Mouse (Mus musculus) mouse trophoblast stem cell (cell line): ENCODE measurements at regions not wholly inside any gene's neighbourhood (a gene's known extent, or its start where the extent isn't known, plus 50 kb on each side); places are given as distances from the start of the nearest gene placed in this dataset.

Source experiments
- in situ Hi-C, 2 experiments: fragments of 300-500 bp; cut with MseI, MboI; formaldehyde crosslinking; loops; 2 replicates in 1 of 2; 3 replicates in 1 of 2; pipeline ENCODE4 v1.15.1; 2025

GRCm38 (mm10) chr7:113113266-113113893 lies 93.9 kb upstream of the Arntl start:
- in situ Hi-C loops: no loop called here

GRCm38 (mm10) chr7:113117599-113117998 lies 89.7 kb upstream of the Arntl start:
- in situ Hi-C loops: no loop called here

DNA sequence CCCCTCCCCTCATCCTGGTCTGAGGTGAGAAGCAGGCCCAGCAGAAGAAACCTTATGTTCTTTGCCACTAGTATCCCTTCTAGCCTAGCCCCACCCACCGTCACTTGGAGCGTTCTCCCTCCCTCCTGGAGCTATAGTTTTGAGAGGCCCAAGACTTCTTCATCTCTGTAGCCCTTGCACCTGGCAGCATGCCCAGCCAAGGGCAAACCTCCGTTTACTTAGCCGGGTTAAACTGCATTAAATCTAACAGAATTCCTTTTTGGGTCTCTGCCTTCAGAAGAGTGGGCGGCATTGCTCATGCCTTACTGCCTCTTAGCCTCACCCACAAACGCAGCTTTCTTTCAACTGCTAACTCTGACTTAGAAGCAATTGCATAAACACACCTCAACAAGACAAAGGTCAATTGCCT lies 85.3 kb upstream of the Arntl start:
- in situ Hi-C loops: no loop called here

DNA sequence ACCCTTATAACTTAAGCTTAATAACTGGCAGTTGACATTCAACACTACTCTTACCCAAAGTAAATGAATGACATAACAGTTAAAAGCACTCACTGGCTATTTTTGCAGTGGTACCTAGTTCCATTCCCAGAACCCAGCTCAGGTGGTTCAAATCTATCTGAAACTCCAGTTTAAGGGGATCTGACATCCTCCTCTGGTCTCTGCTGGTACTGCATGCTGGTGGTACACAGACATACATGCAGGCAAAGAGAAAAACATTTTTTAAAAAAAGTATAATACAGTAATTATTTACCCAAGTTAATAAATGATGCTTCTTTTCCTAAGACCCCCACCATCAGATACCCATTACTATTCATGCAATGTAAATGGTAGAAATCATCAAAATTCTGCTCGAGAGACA lies 81.3 kb upstream of the Arntl start:
- in situ Hi-C loops: loop anchor here in 1 of 2 experiments (5.0 kb wide), 1 partner anchor 204 kb away; no protein-coding TSS in a partner anchor

- in situ Hi-C loops: loop anchor here in 1 of 2 experiments (5.0 kb wide), 1 partner anchor 213 kb away; no protein-coding TSS in a partner anchor
Observed at GRCm38 (mm10) chr7:113130552-113130951, 76.7 kb upstream of the Arntl start.

DNA sequence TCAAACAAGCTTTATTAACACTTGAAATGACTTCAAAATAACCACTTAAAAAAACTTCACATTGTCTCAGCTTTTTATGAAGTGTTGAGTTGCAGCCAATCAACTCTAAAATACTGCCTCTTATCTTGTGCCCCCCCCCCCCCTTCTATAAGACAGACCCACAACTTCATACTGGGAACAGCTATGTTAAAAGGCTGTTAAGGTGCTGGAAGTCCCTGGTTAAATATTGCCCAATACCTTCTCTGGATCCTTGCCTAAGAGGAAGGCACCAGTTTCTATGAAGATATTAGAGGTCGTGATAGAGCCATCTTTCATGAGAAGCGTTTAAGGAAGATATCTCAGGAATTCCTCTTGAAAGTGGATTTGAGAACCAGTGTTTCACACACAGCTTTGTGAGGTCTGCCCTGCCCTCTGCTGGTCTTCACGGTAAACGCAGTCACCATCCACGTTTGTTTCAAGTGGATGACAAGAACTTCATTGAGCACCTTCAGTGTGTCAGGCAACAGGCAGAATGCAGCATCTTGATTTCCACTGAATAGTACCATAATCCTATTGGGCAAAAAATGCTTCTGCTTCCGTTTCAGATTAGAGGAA lies 75.2 kb upstream of the Arntl start:
- in situ Hi-C loops: loop anchor here in 1 of 2 experiments (5.0 kb wide), 1 partner anchor 215 kb away; no protein-coding TSS in a partner anchor

- in situ Hi-C loops: loop anchor here in 1 of 2 experiments (5.0 kb wide), 1 partner anchor 217 kb away; no protein-coding TSS in a partner anchor
Observed at GRCm38 (mm10) chr7:113133891-113134290, 73.4 kb upstream of the Arntl start.

DNA sequence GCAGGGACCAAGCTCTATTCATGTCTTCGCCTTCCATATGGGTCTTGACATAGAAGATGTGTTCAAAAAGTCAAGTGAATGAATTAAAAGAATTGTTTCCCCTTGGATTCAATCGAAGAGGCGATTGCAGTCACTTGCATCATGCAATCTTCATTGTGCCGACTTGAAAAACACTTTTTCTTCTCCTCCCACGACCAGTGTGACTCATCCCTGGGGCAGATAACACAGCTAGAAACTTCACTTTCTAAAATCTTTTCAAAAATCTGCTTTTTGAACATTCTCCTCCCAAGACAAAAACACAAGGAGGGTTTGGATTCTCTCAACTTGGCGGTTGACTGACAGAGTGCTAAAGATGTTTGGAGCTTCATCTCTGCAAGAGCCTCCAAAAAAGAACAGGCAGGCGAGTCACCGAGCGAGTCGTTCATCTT lies 67.2 kb upstream of the Arntl start:
- in situ Hi-C loops: loop anchor here (5.0 kb wide), 1 partner anchor 112 kb away; no protein-coding TSS in a partner anchor

DNA sequence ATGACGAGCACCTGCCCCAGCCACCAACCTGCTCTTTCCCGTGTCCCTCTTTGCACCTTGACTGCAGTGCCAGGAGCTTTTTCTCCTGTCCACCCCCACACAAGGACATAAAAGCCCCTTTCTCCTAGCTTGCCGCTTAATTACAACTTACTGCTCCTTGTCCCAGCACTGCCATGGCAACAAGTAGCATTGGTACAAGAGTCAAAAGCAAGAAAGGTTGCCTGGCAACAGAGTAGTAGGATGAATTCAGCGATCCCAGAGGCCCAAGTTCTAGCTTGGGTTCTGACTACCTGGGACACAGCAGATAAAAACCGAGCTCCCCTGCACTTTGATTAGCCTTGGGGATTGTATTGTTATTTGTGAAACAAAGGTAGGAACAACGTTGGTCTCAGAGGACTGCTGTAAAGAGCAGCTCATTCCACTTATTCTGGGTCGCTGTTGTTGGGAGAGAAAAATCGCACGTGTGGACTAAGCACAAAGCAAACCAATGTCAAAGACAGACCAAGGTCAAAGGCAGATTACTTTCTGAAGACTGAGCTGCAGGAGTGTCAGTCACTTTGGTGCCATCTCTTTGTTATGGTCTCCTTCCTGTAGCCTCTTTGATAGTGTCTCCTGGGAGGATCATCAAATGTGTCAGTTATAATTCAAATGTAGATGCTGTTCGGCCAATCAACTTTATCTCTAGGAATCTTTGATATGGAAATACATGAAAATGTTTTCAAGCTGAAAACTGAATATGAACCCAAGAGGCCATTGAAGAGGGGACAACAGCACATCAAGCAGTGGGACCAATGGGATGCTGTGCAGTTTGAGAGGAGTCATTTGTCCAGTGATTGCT lies 65.2 kb upstream of the Arntl start:
- in situ Hi-C loops: loop anchor here (5.0 kb wide), 1 partner anchor 110 kb away; no protein-coding TSS in a partner anchor

- in situ Hi-C loops: loop anchor here (5.0 kb wide), 1 partner anchor 109 kb away; no protein-coding TSS in a partner anchor
Observed at GRCm38 (mm10) chr7:113143552-113143951, 63.7 kb upstream of the Arntl start.

DNA sequence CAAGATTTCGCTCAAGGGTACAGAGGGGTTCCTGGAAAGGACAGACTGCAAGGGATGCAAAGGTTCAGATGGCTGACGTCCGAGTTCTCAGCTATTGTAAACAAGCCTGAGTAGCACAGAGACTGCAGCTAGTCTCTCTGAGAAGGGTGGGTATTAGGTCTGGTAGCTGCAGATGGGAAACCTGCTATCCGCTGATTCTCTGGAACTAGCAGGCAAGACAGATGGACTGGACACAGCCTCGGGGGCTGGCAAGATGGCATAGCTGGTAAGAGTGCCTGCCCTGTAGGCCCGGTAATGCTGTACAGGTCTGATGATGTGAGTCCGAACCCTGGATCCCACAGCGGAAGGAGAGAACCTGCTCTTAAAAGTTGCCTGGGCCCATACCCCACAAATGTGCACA lies 62.2 kb upstream of the Arntl start:
- in situ Hi-C loops: no loop called here

DNA sequence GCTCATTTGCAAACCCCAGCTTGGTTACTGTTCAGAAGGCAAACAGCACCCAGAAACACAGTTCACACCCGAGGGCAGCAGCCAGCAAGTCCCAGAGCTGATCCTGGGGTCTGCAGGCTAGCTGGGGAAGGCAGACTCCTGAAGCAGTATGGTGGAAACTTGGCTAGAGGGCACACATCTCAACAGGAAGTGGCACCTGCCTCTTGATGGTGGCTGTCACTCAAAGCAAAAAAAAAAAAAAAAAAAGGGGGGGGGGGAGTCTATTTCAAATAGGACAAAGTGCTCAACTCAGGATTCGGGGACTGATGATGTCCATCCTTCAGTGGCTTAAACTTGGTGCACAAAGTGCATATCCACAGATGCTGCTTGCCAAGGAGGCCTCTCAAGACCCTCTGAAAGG lies 61.2 kb upstream of the Arntl start:
- in situ Hi-C loops: no loop called here

GRCm38 (mm10) chr7:113146526-113146925 lies 60.7 kb upstream of the Arntl start:
- in situ Hi-C loops: no loop called here

DNA sequence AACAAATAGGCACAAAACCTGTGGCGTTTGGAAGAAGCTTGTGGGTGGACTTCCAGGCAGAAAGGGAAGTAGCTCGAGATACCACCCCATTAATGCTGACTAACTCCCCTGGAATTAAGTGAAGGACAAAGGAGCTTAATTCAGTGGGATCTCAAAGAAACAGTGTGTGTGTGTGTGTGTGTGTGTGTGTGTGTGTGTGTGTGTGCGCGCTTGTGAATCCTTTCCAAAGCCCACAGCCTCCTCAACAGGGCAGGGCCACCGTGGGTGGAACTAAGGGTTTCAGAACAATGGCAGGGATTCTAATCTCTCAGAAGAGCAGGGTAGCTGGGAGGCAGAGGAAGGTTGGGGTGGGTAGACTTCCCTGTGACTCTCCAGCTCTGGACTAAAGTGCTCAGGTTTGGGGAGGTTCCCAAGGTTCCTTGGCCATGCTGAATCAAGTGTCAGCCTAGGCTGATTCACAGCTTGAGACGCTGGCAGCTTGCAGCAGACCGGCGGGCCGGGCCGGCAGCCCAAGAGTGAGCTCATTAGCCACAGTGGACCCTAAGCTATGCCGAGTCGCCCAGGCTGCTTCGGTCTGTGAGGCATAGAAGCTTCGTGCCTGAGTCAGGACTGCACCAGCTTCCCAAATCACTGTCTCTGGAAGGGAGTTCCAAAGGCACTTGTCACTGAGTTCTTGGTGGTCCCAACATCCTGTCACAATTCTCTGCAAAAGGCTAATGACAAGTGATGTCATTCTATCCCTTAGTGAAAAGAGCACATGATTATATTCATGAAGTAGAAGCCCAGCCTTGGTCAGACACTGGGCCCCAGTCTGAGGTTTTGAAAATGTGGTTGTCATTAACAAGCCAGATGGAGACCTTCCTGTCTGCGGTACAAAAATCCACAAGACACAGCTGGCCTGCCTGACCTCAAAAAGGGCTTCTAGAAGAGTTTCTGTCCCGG lies 59.6 kb upstream of the Arntl start:
- in situ Hi-C loops: no loop called here

- in situ Hi-C loops: no loop called here
Observed at GRCm38 (mm10) chr7:113148700-113149099, 58.6 kb upstream of the Arntl start.

DNA sequence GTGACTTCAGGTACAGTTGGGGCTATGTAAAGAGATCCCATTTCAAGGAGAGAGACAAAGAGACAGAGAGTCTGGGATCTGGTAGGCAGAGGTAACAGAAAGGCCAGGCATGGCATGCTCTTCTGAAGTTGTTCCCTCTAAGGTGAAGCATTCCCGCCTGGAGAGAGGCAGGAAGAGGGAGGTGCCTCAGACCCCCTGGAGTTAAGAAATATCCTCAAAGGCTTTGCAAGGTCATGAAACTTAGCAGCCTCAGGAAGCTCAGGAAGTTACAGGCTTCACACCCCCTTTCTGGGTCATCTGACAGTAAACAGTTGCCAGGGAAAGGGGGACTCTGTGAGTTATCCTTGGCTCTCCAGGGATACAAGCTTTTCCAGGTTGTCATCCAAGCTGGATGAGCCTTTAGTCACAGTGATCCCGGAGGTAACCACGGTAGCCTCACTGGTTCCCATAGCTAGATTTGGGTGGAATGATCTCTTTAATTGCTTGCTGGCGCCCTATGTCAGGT lies 57.2 kb upstream of the Arntl start:
- in situ Hi-C loops: no loop called here

DNA sequence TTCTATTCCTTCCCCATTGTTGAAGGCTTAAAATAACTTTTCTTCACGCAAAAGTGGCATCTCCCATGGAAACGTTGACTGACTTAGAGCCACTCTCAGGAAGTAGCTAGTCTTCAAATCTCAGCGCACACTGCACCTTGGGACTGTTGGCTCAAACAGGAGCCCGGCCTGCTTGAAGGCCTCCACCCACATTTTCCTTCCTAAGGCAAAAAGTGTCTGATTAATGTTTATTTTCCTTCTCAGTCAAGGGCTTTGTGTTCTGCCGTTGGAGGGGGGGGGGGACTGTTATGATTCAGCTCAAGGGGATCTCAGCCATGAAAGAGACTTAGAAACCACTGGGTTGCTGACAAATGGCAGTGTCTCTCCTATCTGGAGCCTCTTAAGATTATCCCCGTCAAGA lies 56.5 kb upstream of the Arntl start:
- in situ Hi-C loops: no loop called here

DNA sequence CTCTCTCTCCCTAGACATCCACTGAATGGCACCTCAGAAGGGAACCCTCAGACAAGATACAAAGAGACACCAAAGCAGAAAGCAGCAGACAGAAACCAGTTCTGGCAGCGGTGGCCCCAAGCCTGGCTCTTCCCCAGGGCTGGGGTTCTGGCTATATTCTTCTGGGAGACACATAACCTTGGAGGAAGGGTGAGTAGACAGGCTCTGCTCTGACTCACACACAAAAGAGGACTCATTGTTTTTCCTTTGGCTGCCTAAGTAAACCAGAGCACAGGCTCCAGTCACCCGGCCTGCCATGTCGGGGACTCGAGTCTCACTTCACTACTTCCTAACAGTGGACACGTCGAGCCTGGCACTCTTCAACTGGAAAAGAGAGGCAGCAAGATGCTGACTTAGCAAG lies 55.8 kb upstream of the Arntl start:
- in situ Hi-C loops: no loop called here

DNA sequence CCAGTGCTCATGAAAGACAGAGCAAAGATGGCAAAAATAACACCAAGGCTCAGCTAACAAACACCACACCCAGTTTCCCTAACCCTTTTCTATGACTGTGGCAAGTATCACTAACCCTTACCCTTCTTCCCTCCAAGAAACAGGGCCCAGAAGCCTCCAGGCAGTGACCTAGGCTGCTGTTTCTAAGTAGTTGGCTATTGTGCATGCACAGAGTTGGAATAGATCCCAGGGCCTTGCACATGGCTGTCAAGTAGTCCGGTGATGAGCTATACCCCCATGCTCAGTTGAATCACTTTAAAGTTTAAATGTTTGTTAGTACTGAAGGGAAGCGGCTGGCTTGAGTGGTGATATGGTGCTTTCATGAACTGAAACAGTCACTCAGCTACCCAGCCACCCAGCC lies 53.9 kb upstream of the Arntl start:
- in situ Hi-C loops: no loop called here

DNA sequence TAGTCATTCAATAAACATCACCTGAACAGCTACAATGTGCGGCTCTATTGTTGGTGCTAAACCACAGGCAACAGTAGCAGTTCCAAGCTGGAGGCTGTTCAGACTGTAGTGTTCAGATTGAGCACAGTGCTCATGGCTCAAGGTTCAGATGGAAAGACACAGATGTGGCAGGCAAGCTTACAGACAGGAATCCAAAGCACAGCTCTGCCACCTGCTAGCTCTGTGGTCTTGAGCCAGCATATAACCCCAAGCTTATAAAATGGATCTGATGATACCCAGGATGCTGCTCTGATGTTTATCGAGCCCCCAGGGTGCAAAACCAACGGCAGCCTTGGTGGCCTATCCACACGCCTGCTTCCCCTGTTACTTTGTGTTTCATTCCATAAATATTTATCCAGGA lies 53.2 kb upstream of the Arntl start:
- in situ Hi-C loops: no loop called here

- in situ Hi-C loops: no loop called here
Observed at GRCm38 (mm10) chr7:113156366-113156765, 50.9 kb upstream of the Arntl start.
